Mouse (Mus musculus) liver, embryonic 11.5 days (tissue): ENCODE results near the gene Ccdc141. TPM values are rescaled to one million over a fixed set of nuclear protein-coding genes. Genes with fewer than 3 reads are reported as not detected.
A peak's percentile ranks its signal among the peaks of the same experiment; 100 is the strongest.

Experiments
- ATAC-seq: fragments of 200-750 bp; cut with Nextera tagmentation; replicated peaks from 2 replicates; pipeline ENCODE4 v1.8.0; 2017; ENCODE audit warnings: moderate number of reproducible peaks, mild to moderate bottlenecking, moderate TSS enrichment, moderate library complexity; ENCODE audit not compliant: low FRiP score
- DNase-seq: peaks from one replicate; pipeline ENCODE4 v3.0.0-alpha.2; 2017; ENCODE audit warnings: low spot score
- H3K27ac ChIP-seq: fragments of 300-500 bp; sonication (generic); 2 replicates; pipeline ENCODE4 v1.5.1; 2014; ENCODE audit warnings: mild to moderate bottlenecking, low read depth, low read length, control low read depth
- H3K27me3 ChIP-seq: fragments of 300-500 bp; sonication (generic); replicated peaks from 2 replicates; pipeline ENCODE4 v1.6.1; 2014; ENCODE audit warnings: low read length, mixed read lengths; ENCODE audit not compliant: control insufficient read depth, insufficient read depth
- H3K36me3 ChIP-seq: fragments of 300-500 bp; sonication (generic); 2 replicates; pipeline ENCODE4 v1.6.1; 2014; ENCODE audit warnings: mild to moderate bottlenecking, low read length, moderate library complexity, mixed read lengths; ENCODE audit not compliant: control insufficient read depth, insufficient read depth
- H3K4me1 ChIP-seq: fragments of 300-500 bp; sonication (generic); replicated peaks from 2 replicates; pipeline ENCODE4 v1.6.1; 2014; ENCODE audit warnings: low read length, mixed read lengths; ENCODE audit not compliant: control insufficient read depth, insufficient read depth
- H3K4me2 ChIP-seq: fragments of 300-500 bp; sonication (generic); 2 replicates; pipeline ENCODE4 v1.6.1; 2014; ENCODE audit warnings: mild to moderate bottlenecking, control low read depth, moderate library complexity
- H3K4me3 ChIP-seq: fragments of 300-500 bp; sonication (generic); 2 replicates; pipeline ENCODE4 v1.5.1; 2014; ENCODE audit warnings: low read depth, low read length, control low read depth
- H3K9ac ChIP-seq: fragments of 300-500 bp; sonication (generic); 2 replicates; pipeline ENCODE4 v1.6.1; 2014; ENCODE audit warnings: low read depth, low read length, control low read depth
- H3K9me3 ChIP-seq: fragments of 300-500 bp; sonication (generic); 2 replicates; pipeline ENCODE4 v1.6.1; 2016; ENCODE audit warnings: low read length, inconsistent platforms, mixed read lengths; ENCODE audit not compliant: control insufficient read depth
- WGBS: fragments of 180-500 bp; shearing (Covaris S2); extraction: QIAGEN DNeasy Blood & Tissue Kit; methylation state at CpG from one replicate; pipeline ENCODE4 v1.1.7; 2014; 5-methylcytosine and 5-hydroxymethylcytosine counted together
- microRNA-seq: library from miRNA; unstranded; fragments of <30 nt; microRNA quantifications from one replicate; pipeline ENCODE4, GENCODE M21; 2017; ENCODE audit warnings: borderline number of aligned reads
- polyA plus RNA-seq: library from polyadenylated mRNA; unstranded; fragments of >200 nt; fragmentation: Nextera tagmentation; extraction: Ambion mirVana; gene quantifications from 2 replicates; pipeline ENCODE4 v1.2.1, GENCODE M21; 2014

Ccdc141 gene
- polyA plus RNA-seq, 1 experiment from 2014 or later = 6.3 TPM

DNA sequence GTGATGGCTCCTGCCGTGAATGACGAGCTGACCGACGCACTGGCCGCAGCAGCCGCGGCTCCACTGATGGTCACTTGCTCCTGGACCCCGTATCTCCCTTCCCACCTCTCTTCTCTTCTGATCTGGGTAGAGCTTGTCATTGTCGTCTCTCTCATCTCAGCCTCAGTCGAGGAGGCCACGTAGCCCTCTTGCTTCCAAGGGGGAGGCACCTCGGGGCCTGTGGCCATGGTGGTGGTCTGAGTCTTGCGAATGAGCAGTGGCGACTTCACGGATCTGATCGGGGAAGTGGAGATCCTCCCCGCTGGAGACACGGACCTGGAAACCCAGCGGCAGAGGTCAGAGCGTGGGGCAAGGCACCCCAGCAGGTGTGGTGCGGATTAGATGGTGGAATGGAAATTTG is 200.8 kb downstream of the Ccdc141 start:
- no peaks in the 10 kb centered on the region for H3K27me3 ChIP-seq
- no peaks in the 10 kb centered on the region for H3K36me3 ChIP-seq
- no peak overlapping the region for H3K4me2 ChIP-seq
- no peak overlapping the region for H3K4me3 ChIP-seq
- ATAC-seq (no peak), DNase-seq (no peak)
- no peaks in the 10 kb centered on the region for H3K9me3 ChIP-seq
- H3K9ac ChIP-seq = no peak overlapping the region
- WGBS = 70% methylated on average over 21 of the region's 21 CpGs
- H3K4me1 ChIP-seq = no peaks in the 10 kb centered on the region
- H3K27ac ChIP-seq = no peak overlapping the region

DNA sequence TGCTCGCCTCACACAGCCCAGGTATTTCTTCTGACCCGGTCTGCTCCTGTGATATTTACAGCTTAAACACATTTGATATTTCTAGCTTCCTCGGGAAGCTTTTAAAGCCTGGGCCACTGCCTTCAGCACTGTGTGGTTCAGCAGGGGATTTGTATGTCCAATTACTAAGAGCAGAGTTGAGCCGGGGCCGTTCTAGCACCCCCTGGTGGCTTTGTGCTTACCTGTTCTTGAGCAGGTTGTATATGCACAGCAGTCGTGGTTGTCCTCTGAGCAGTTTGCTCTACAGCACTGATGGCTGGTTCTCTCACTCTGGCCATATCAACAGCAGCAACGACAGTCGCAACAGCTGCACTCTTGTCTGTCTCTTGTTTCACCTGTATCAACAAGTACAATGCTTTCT is 201.5 kb downstream of the Ccdc141 start:
- Histone ChIP-seq H3K4me1 (no peaks in the 10 kb centered on the region), H3K9ac (no peak overlapping the region), H3K27ac (no peak overlapping the region), H3K9me3 (no peaks in the 10 kb centered on the region), H3K4me3 (no peak overlapping the region), H3K4me2 (no peak overlapping the region), H3K27me3 (no peaks in the 10 kb centered on the region), H3K36me3 (no peaks in the 10 kb centered on the region)
- DNase-seq = peak; percentile 65
- WGBS = 29% methylated on average over 8 of the region's 8 CpGs
- no peak; the same call in 1 of the 2 replicates for ATAC-seq

DNA sequence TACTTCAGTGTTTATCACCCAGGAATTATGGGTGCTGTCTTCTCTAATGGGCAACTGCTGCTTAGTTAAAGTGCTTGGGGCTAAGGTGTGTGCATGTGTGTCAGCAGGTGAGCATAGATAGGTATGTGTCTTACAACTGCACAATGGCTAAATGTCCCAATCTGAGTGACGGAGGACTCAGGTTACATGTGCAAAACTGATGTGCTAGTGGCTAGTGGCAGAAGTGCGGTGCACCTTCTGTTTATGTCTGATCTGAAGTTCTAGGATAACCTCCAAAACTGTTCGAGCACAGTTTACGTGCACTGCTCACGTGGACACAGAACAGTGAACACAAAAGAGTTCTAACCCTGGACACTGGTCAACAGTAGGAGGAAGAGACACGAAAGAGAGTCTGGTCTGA is 203.9 kb downstream of the Ccdc141 start:
- Histone ChIP-seq H3K27ac (no peak overlapping the region), H3K9ac (no peak overlapping the region), H3K36me3 (no peaks in the 10 kb centered on the region), H3K9me3 (no peaks in the 10 kb centered on the region), H3K4me3 (no peak overlapping the region), H3K4me1 (no peaks in the 10 kb centered on the region), H3K4me2 (no peak overlapping the region), H3K27me3 (no peaks in the 10 kb centered on the region)
- ATAC-seq (no peak), DNase-seq (no peak)
- WGBS = 86% methylated on average over 6 of the region's 6 CpGs

DNA sequence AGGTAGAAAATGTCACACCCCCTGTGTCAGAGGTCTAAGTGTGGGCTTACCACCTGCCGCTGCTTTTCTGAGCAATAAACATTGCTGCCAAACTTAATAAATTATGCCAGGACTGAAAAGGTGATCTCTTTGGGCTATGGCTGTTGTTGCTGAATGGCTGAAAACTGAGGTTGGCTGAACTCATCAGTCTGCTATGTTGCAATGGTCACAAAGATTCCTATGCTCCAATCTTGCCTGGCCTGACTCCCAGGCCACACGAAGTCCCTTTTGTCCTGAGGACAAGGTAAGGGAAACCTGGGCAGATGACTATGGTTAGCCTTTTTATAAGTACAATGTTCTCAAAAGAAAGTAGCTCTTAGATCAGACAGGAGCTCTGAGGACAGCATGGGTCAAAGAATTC is 204.4 kb downstream of the Ccdc141 start:
- DNase-seq (no peak), ATAC-seq (no peak)
- Histone ChIP-seq H3K27me3 (no peaks in the 10 kb centered on the region), H3K36me3 (no peaks in the 10 kb centered on the region), H3K4me2 (no peak overlapping the region), H3K4me1 (no peaks in the 10 kb centered on the region), H3K27ac (no peak overlapping the region), H3K9me3 (no peaks in the 10 kb centered on the region), H3K4me3 (no peak overlapping the region), H3K9ac (no peak overlapping the region)
- 79% methylated on average over 2 of the region's 2 CpGs for WGBS

DNA sequence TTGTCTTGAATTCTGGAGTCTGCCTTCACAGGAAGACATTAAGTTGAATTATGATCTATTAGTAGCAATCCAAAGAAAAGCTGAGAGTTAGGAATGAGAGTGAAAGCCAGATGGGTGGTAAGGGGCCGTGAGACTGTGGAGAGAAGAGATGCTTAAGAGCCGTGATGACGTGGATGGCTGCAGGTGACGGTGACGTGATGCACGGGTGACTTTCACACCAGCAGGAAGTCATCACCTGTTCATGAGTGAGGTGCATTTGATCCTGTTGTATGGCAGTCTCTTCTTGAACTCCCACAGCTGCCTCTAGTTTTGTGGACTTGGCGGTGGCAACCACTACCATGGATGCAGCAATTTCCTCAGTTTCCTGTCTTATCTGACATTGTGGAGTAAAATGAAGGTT is 204.9 kb downstream of the Ccdc141 start:
- H3K4me2 ChIP-seq = no peak overlapping the region
- no peak for ATAC-seq
- H3K9me3 ChIP-seq = no peaks in the 10 kb centered on the region
- no peaks in the 10 kb centered on the region for H3K4me1 ChIP-seq
- DNase-seq = no peak
- H3K36me3 ChIP-seq = no peaks in the 10 kb centered on the region
- 82% methylated on average over 7 of the region's 7 CpGs for WGBS
- H3K27me3 ChIP-seq = no peaks in the 10 kb centered on the region
- H3K9ac ChIP-seq = no peak overlapping the region
- no peak overlapping the region for H3K4me3 ChIP-seq
- no peak overlapping the region for H3K27ac ChIP-seq

DNA sequence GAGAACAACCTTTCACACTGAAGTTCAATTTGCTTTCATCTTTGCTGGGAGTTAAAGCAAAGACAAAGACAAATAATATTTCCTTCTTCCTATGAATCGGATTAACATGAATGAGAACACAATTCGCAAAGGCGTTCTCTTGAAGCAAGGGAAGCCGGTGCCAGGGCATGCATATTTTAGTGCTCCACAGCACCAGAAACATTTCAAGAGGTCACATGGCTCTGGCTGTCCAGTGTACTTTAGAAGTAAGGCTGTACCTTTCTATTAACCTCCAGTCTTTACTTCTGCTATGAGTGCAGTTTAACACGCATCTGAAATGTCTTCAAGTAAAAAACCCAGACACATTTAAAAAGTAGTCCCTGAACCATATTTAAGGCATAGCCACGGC is 208.4 kb downstream of the Ccdc141 start:
- WGBS = 81% methylated on average over 6 of the region's 6 CpGs
- Histone ChIP-seq H3K27ac (no peak overlapping the region), H3K27me3 (no peaks in the 10 kb centered on the region), H3K4me2 (no peak overlapping the region), H3K4me1 (no peaks in the 10 kb centered on the region), H3K9me3 (no peaks in the 10 kb centered on the region), H3K36me3 (no peaks in the 10 kb centered on the region), H3K9ac (no peak overlapping the region), H3K4me3 (no peak overlapping the region)
- DNase-seq = no peak
- ATAC-seq = no peak

DNA sequence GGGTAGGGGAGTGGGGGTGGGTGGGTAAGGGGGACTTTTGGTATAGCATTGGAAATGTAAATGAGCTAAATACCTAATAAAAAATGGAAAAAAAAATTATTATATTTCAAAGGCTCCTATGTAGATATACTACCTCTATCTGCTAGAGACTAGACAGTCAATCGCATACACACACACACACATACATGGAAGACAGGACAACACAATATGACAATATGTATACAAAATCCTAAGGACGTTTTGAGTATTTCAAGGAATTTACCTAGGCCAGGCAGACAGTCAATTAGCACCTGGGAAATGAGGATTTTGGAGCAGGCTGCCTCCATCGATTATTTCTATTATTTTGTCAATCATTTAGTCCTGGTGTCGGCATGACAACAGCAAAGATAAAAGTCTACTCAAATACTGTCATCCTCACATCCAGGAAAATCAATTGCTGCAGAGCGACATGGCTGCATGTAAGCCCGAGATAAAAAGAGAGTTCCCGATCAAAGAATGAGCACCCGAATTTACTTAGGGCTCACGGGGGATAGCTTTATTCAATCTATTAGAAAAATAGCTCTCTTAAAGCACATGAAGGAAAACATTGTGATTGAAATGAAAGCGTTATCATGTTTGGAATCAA is 208.9 kb downstream of the Ccdc141 start:
- H3K9ac ChIP-seq = no peak overlapping the region
- H3K4me2 ChIP-seq = no peak overlapping the region
- H3K4me3 ChIP-seq = no peak overlapping the region
- H3K27ac ChIP-seq = no peak overlapping the region
- DNase-seq (no peak), ATAC-seq (no peak)
- H3K36me3 ChIP-seq = no peaks in the 10 kb centered on the region
- no peaks in the 10 kb centered on the region for H3K4me1 ChIP-seq
- 83% methylated on average over 10 of the region's 10 CpGs for WGBS
- H3K27me3 ChIP-seq = no peaks in the 10 kb centered on the region
- no peaks in the 10 kb centered on the region for H3K9me3 ChIP-seq

Small RNAs within 50 kb of the gene (microRNA-seq; reads per million reads assigned to microRNA genes)
- gene Gm44360 = not detected

Other genes with a start within 250 kb of the Ccdc141 start
- gene Ttn, start 188.1 kb downstream of the Ccdc141 start, polyA plus RNA-seq = 1.7 and 4.5 TPM in 2 replicates
- 4.6 and 5.3 TPM in 2 replicates for gene Sestd1, start 110.0 kb upstream of the Ccdc141 start, polyA plus RNA-seq